Mouse (Mus musculus): ENCODE data around the gene Nol7. TPM values are rescaled to one million over a fixed set of nuclear protein-coding genes. Genes with fewer than 3 reads are reported as not detected.

The Nol7 gene
- polyA plus RNA-seq (2012; rRNA removed), result 32.8 and 37.3 TPM in 2 replicates

DNA sequence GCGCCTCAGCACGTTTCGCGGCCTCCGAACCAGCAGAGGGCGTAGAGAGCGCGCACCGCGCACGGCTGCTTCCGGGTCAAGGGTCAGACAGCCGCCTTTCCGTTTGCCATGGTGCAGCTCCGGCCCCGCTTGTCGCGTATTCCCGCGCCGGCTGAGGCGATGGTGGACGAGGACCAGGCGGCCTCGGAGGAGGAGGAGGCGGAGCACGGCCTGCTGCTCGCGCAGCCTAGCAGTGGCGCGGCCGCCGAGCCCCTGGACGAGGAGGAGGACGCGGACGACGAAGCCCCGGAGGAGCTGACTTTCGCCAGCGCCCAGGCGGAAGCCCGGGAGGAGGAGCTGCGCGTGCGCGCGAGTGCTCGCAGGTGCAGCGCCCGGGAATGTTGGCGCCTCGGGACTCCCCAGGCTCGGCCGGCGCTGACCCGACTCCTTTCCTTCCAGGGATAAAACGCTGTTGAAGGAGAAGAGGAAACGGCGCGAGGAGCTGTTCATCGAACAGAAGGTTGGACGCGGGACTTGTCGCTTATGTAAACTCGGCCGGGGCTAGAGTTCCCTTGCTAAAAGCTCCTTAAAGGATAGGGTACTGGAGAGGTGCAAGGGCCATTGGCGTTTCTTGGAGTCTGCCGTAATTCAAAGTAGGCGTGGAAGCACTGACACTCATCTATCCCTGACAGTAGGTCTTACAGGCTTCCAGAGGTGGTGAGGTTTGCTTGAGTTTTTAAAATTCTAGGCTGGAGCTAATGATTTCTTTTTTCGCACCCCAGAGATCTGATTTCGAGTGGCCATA is at the start of gene Nol7:
Nol7 (plus strand) TSS at position 94 of the 784 bp plus-strand sequence.
- DNase-seq (ENCODE audit: low read depth), result peak; percentile 38

GRCm38 (mm10) chr13:43349376-43349775 is 48.8 kb upstream of the Nol7 start:
- DNase-seq (ENCODE audit: low read depth), result no peak

- no peak for DNase-seq (ENCODE audit: low read depth)
These were observed 47.6 kb upstream of the Nol7 start for GRCm38 (mm10) chr13:43350489-43351169.

DNA sequence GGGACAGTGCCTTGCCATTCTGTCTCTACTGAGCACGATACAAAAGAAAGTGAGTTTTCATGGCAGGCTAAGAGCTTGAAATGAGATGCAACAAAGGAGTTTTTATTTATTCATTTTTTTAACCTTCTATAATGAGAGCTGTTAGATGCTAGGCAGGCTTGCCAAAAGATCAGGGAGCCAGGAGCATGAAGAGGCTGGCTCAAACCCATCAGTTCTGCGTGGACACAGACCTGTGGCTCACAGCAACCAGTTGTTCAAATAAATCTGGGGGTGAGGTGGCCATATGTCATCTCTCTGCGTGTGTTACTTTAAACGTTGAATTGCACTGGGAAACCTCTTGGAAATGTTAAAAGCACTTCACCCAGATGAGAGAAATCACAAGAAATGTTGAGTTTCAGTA is 44.8 kb upstream of the Nol7 start:
- no peak for DNase-seq (ENCODE audit: low read depth)

DNA sequence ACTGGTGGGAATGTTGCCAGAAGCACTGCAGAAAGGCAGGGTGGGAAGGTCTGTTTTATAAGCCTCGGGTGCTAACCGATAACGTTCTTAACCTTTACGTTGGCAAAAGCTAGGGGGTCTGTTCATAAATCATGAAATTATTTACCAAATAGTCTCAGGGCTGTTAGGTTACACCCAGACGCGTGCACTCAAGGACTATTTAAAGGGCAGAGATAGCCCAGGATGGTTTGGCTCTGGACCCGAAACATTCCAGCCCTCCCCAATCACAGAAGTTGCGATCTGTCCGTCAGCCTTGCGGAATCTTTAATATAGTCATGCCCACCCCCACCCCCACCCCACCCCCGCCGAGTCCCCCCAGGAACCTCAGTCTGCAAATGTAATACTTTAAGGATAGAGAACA is 43.8 kb upstream of the Nol7 start:
- no peak for DNase-seq (ENCODE audit: low read depth)

- no peak for DNase-seq (ENCODE audit: low read depth)
These were observed 41.7 kb upstream of the Nol7 start for GRCm38 (mm10) chr13:43356346-43357125.

DNA sequence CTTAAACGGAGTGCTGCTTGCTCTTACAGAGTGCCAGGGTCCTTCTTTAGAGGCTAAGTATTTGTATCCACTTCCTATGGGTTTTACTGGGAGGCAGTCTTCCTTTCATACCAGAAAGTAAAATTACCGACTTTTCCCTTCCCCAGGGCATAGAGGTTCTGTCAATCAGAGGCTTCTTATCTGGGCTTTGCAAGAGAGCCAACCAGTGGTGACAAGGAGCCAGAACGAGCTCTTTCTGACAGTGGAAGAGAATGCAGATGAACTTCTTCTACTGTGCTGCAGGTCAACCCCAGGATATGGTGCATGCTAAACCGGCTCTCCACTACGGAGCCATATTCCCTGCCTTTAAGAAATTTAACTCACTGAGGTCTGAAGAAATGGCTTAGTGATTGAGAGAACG is 37.7 kb upstream of the Nol7 start:
- no peak for DNase-seq (ENCODE audit: low read depth)

GRCm38 (mm10) chr13:43362353-43362752 is 35.8 kb upstream of the Nol7 start:
- no peak for DNase-seq (ENCODE audit: low read depth)

GRCm38 (mm10) chr13:43364985-43365824 is 33.0 kb upstream of the Nol7 start, which contains the start of gene Sirt5:
Gene Sirt5 (plus strand): TSS chr13:43365496.
- DNase-seq (ENCODE audit: low read depth), result no peak

GRCm38 (mm10) chr13:43365825-43366184 is 32.4 kb upstream of the Nol7 start:
- DNase-seq (ENCODE audit: low read depth), result no peak

- no peak for DNase-seq (ENCODE audit: low read depth)
These were observed 28.1 kb upstream of the Nol7 start for GRCm38 (mm10) chr13:43370063-43370462.

DNA sequence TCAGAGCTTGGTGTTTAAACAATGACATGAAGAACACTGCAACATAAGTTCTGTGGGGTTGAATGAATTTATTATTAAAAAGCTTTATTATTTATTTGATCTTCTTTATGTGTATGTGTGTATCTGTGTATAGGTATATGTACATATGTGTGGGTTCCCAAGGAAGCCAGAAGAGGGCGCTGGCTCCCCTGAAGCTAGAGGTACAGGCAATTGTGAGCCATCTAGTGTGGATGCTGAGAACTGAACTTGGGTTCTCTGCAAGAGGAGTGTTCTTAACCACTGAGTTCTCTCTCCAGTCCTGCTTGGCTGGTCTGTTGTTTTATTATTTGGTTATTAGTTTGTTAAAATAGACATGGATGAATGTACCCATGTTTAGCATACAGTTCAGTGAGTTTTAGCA is 25.3 kb upstream of the Nol7 start:
- no peak for DNase-seq (ENCODE audit: low read depth)

DNA sequence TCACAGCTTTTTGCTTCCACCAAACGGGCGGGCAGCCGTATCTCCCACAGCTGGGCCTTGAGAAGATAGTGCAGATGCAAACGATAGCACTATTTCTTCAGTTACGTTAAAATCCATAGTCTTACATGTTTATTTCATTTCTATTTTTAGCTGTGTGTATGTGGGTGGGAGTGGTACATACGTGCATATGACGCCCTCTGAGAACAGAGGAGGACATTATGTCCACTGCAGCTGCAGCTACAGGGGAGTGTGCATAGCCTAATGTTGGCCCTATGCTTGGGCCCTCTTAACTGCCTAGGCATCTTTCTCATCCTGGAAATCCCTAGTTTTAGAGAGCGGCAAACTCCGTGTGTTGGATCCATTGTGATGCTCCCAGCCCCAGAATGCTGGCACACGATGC is 24.0 kb upstream of the Nol7 start:
- no peak for DNase-seq (ENCODE audit: low read depth)

DNA sequence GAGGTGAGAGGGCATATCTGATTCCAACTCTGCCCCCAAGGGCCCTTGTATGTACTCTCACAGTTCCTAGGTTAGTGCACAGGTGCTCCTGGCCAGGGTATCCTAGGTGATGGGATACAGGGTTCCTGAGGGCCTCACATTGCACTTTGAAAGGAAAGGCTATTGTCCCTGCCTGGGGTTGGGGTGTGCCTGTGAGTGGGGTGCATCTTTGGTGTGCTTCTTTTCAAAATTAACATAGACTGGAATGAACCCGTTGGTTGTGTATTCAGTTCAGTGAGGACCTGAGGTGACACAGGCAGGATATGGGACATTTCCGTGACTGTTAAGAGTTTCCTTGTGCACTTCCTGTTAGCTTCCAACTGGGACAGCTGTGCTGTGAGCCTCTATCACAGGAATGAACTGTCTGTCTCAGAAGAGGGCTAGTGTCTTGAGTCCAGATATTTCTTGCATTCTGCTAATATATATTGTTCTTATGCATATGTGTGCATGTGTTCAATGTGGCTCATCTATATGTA is 23.2 kb upstream of the Nol7 start:
- DNase-seq (ENCODE audit: low read depth), result no peak

DNA sequence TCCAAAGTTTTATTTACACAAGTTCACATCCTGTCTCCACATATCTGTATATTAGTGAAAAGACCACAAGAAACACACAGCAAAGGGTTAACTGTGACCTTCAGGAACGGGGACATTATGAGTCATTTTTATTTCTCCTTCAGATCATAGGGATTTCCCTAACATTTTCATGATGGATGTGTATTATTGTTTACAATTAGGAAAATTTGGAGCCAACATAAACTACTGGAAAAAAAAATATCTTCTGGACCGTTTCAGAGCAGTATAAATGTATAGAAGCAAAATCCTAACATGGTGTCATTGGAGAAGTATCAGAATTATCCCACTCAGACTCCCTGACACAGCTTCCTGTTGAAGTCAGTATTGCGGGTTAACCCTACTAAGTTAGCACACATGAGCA is 18.2 kb upstream of the Nol7 start:
- DNase-seq (ENCODE audit: low read depth), result no peak

DNA sequence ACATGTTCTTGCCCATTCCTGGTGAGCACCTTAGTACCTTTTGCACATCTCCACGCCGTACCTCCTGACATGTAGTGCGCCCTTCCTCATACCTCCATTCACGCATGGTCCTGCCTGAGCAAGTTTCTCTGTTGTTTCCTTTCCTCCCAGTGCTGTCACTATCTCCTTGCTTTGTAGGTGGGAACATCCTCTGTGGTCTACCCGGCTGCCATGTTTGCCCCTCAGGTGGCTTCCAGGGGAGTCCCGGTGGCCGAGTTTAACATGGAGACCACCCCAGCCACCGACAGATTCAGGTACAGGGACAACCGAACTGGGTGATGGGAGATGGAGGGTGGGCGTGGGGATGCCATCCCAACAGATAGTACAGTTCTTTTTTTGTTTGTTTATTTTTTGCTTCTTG is 12.9 kb upstream of the Nol7 start:
- DNase-seq (ENCODE audit: low read depth), result no peak

GRCm38 (mm10) chr13:43397700-43398296 is 392 bp upstream of the Nol7 start:
- no peak for DNase-seq (ENCODE audit: low read depth)

- no peak for DNase-seq (ENCODE audit: low read depth)
These were observed 1.4 kb downstream of the Nol7 start for GRCm38 (mm10) chr13:43399576-43399975.

GRCm38 (mm10) chr13:43412311-43412710 is 14.1 kb downstream of the Nol7 start:
- no peak for DNase-seq (ENCODE audit: low read depth)

DNA sequence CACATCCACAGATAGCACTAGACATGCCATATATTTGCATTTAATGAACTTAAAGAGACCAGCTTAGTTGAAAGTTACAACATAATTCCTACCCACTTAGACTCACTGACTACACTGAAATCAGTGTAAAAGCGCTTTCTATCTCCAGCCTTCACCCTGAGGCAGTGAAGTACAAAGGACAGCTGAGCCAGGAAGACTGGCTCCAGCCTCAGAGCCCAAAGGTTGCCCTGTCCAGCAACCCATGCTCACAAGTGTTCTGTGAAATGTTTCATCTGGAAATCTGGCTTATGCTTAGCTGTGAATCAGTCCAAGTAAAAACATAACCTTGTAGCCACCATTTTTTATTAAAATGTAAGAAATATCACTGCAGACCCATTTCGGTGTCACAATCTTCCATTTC is 15.4 kb downstream of the Nol7 start:
- DNase-seq (ENCODE audit: low read depth), result no peak

GRCm38 (mm10) chr13:43415249-43415648 is 17.1 kb downstream of the Nol7 start:
- no peak for DNase-seq (ENCODE audit: low read depth)

Data from gonadal fat pad, adult 2 months (tissue).